21 mouse cellular contexts compared by ENCODE assay signal in genomic region chr15:25518025-25518928, GRCm38 (mm10).
DNase-seq lines count a peak whose midpoint lies in the region; ATAC-seq and TF ChIP-seq lines count a peak whose summit lies in the region.
"Had no signal": no experiment of that assay in that cellular context is flagged by ENCODE, and none has a peak within 500 bp of the region (broad histone marks: within the 10 kb centered on the region; RNA-seq: fewer than 3 reads in every experiment).

No protein-coding gene starts in this region.

- WGBS in kidney, postnatal 0 days, result 54% methylated on average over 15 of the region's 15 CpGs
- WGBS in hindbrain, embryonic 14.5 days, result 85% methylated on average over 15 of the region's 15 CpGs

- no peak overlapping the region for H3K9ac ChIP-seq in kidney, postnatal 0 days (ENCODE audit: low read depth, low read length)
- H3K9ac ChIP-seq in hindbrain, embryonic 14.5 days, result no peak overlapping the region
- H3K9ac ChIP-seq: forebrain, postnatal 0 days; hindbrain, embryonic 15.5 days; liver, embryonic 12.5 days; lung, embryonic 15.5 days; midbrain, embryonic 15.5 days had no signal

- no peaks in the 10 kb centered on the region for H3K36me3 ChIP-seq in kidney, postnatal 0 days (ENCODE audit: insufficient read depth, low read length)
- H3K36me3 ChIP-seq in hindbrain, embryonic 14.5 days (replicated peaks; ENCODE audit: control insufficient read depth, insufficient read depth), result no peaks in the 10 kb centered on the region
- H3K36me3 ChIP-seq: heart, embryonic 10.5 days; hindbrain, embryonic 15.5 days; liver, embryonic 12.5 days; lung, embryonic 15.5 days; midbrain, embryonic 15.5 days had no signal

- no peak for TF ChIP-seq CTCF in kidney, postnatal 0 days (IDR thresholded peaks at IDR 0.05; ENCODE audit: low read depth)

- H3K4me1 ChIP-seq in kidney, postnatal 0 days (replicated peaks; ENCODE audit: insufficient read depth, low read length), result no peaks in the 10 kb centered on the region
- no peaks in the 10 kb centered on the region for H3K4me1 ChIP-seq in hindbrain, embryonic 14.5 days (replicated peaks; ENCODE audit: control insufficient read depth, insufficient read depth, low read length)
- H3K4me1 ChIP-seq: heart, embryonic 10.5 days; hindbrain, embryonic 15.5 days; liver, embryonic 12.5 days; lung, embryonic 15.5 days; midbrain, embryonic 15.5 days had no signal

- no peaks in the 10 kb centered on the region for H3K9me3 ChIP-seq in kidney, postnatal 0 days (replicated peaks; ENCODE audit: low read length)
- 0 out of 2 replicates have a peak, but pooled peaks cover 4% of the 10 kb centered on the region for H3K9me3 ChIP-seq in hindbrain, embryonic 14.5 days (ENCODE audit: control insufficient read depth, low read length)
- H3K9me3 ChIP-seq: hindbrain, embryonic 15.5 days; liver, embryonic 12.5 days; lung, embryonic 15.5 days; midbrain, embryonic 15.5 days had no signal

- H3K27me3 ChIP-seq in kidney, postnatal 0 days (ENCODE audit: insufficient read depth, low read length), result no peaks in the 10 kb centered on the region
- H3K27me3 ChIP-seq in hindbrain, embryonic 14.5 days (ENCODE audit: control insufficient read depth, insufficient read depth, low read length), result no peaks in the 10 kb centered on the region
- H3K27me3 ChIP-seq: hindbrain, embryonic 15.5 days; liver, embryonic 12.5 days; lung, embryonic 15.5 days; midbrain, embryonic 15.5 days had no signal

- intact Hi-C loops in gastrocnemius, postnatal 14 days (cut with DNase I; ENCODE audit: low total_unique reads), result no loop called here

- no peak overlapping the region for H3K27ac ChIP-seq in kidney, postnatal 0 days
- H3K27ac ChIP-seq in hindbrain, embryonic 14.5 days, result no peak overlapping the region
- H3K27ac ChIP-seq: heart, embryonic 10.5 days; hindbrain, embryonic 15.5 days; liver, embryonic 12.5 days; lung, embryonic 15.5 days; midbrain, embryonic 15.5 days had no signal

- no peak overlapping the region for H3K4me3 ChIP-seq in kidney, postnatal 0 days (replicated peaks; ENCODE audit: low read depth, low read length)
- H3K4me3 ChIP-seq in hindbrain, embryonic 14.5 days (replicated peaks; ENCODE audit: low read length), result no peak overlapping the region
- H3K4me3 ChIP-seq: heart, embryonic 10.5 days; hindbrain, embryonic 15.5 days; liver, embryonic 12.5 days; lung, embryonic 15.5 days; midbrain, embryonic 15.5 days had no signal

- no peak overlapping the region for H3K4me2 ChIP-seq in kidney, postnatal 0 days (ENCODE audit: low read length)
- no peak overlapping the region for H3K4me2 ChIP-seq in hindbrain, embryonic 14.5 days (replicated peaks)
- H3K4me2 ChIP-seq: hindbrain, embryonic 15.5 days; liver, embryonic 12.5 days; lung, embryonic 15.5 days; midbrain, embryonic 15.5 days had no signal

- DNase-seq in kidney, postnatal 0 days (ENCODE audit: low spot score), result peak; percentile 40
- DNase-seq in kidney, postnatal 36 days, result no peak
- DNase-seq in right cerebral cortex, postnatal 25 days, result peak; percentile 20
- no peak for DNase-seq in right cerebral cortex, postnatal 14 days
- DNase-seq in forelimb bud, embryonic 11.5 days (ENCODE audit: low read depth, low spot score), result peak; percentile 14
- DNase-seq in right cerebral cortex, postnatal 36 days (ENCODE audit: low spot score in 2 of 2), result peak; percentile 7 to 43
- DNase-seq in gastrocnemius, postnatal 14 days, result no peak
- no peak for DNase-seq in hindbrain, embryonic 14.5 days (ENCODE audit: low spot score)
- DNase-seq: adrenal gland, adult 8-10 months; cerebellum, adult 11-12 months; cerebellum, postnatal 36 days; forebrain, postnatal 0 days; gastrocnemius, postnatal 36 days; heart, postnatal 14 days; kidney, adult 11 months; layer of hippocampus, postnatal 36 days had no signal

- peak; percentile 69; the same call in 1 of the 2 replicates for ATAC-seq in kidney, postnatal 0 days (replicated peaks; ENCODE audit: low FRiP score, low read depth)
- ATAC-seq in hindbrain, embryonic 14.5 days (ENCODE audit: low FRiP score), result no peak
- ATAC-seq: forebrain, postnatal 0 days; liver, embryonic 12.5 days; midbrain, embryonic 15.5 days had no signal

Comparison
In these comparisons a context has a peak if more than half of its experiments do, and no peak if none do; other contexts are left out.
1. DNase-seq: peak in kidney, postnatal 0 days (single experiment), right cerebral cortex, postnatal 25 days (single experiment), forelimb bud, embryonic 11.5 days (single experiment) and right cerebral cortex, postnatal 36 days (2 of 2); none in kidney, postnatal 36 days (0 of 2), right cerebral cortex, postnatal 14 days (single experiment), gastrocnemius, postnatal 14 days (single experiment) and hindbrain, embryonic 14.5 days (single experiment).